Comparison of ENCODE assay signal across 8 mouse cellular contexts in the genomic region with DNA sequence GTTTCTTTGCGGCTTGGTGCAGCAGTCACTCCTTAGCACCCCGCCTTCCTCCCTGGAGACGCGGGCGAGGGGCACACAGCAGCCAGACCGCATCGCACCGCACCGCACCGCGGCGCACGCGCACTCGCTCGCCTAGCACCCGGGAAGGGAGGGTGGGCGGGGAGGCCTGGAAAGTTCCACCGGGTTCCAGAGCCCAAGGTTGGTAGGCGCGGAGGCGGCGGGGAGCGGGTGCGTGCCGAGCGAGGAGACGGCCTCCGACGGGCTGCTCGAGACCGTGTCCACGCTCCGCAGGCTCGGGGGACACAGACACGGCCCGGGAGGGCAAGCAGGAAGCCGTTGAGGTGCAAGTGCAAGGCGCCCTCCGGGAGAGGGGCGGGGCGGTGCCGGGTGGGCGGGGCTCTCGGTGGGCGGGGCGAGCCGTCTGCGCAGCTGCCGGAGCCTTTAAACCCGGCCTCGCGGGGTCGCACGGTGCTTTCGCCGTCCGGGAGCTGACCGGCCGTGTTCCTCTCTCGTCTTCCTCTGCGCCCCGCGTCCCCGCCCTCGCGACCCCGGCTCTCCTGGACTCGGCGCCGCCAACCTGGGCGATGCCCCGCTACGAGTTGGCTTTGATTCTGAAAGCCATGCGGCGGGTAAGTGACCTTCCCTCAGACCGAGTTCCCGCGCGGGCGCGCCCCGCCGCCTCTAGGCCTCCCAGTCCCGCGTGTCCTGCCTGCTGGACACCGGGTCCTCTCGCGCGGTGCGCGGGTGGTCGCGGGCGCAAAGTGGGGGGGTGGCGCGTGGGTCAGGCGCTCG. TPM values are rescaled to one million over a fixed set of nuclear protein-coding genes. Genes with fewer than 3 reads are reported as not detected.
DNase-seq lines count a peak whose midpoint lies in the region; ATAC-seq and TF ChIP-seq lines count a peak whose summit lies in the region.

TSS of gene Mrps6 (plus strand) at position 419 of the 792 bp plus-strand sequence.
TSS of gene Gm49711 (plus strand) at position 465 of the 792 bp plus-strand sequence.
TSS of gene Slc5a3 (plus strand) at position 471 of the 792 bp plus-strand sequence.

- peaks cover 29% of the 10 kb centered on the region for H3K4me1 ChIP-seq in heart, embryonic 10.5 days
- peaks cover 23% of the 10 kb centered on the region for H3K4me1 ChIP-seq in kidney, embryonic 15.5 days

- H3K4me3 ChIP-seq in heart, embryonic 10.5 days: peak within 1 kb of the TSS; percentile 94
- H3K4me3 ChIP-seq in kidney, embryonic 15.5 days (replicated peaks): peak within 1 kb of the TSS; percentile 95

- no peaks in the 10 kb centered on the region for H3K27me3 ChIP-seq in heart, embryonic 10.5 days (ENCODE audit: insufficient read depth, poor library complexity, severe bottlenecking)
- H3K27me3 ChIP-seq in kidney, embryonic 15.5 days: no peaks in the 10 kb centered on the region

- H3K4me2 ChIP-seq in kidney, embryonic 15.5 days: peak within 1 kb of the TSS; percentile 81

- TF ChIP-seq POLR2A in brain, embryonic 14.5 days (IDR thresholded peaks at IDR 0.05; ENCODE audit: borderline replicate concordance, extremely low read depth, insufficient read depth, insufficient read length, poor library complexity, severe bottlenecking): peak; percentile 91

- peak; percentile 80 for ATAC-seq in erythroblast, adult 5-6 weeks (replicated peaks; ENCODE audit: low FRiP score, poor library complexity, severe bottlenecking)
- ATAC-seq in kidney, embryonic 15.5 days (replicated peaks; ENCODE audit: low FRiP score): peak; percentile 95

- H3K9ac ChIP-seq in kidney, embryonic 15.5 days: peak within 1 kb of the TSS; percentile 90

- TF ChIP-seq CTCF in brain, embryonic 14.5 days (IDR thresholded peaks at IDR 0.05; ENCODE audit: borderline replicate concordance, extremely low read depth, insufficient read depth, insufficient read length): no peak

- peak; percentile 89 for DNase-seq in CD4-positive helper T cell, adult 2 months (ENCODE audit: low read depth, low spot score)
- DNase-seq in brain, embryonic 14.5 days (ENCODE audit: low read depth): peak; percentile 94
- peak; percentile 96 for DNase-seq in heart, embryonic 10.5 days (ENCODE audit: low spot score)
- DNase-seq in liver: peak; percentile 92
- peak; percentile 48 to 73 for DNase-seq in monocyte, adult 2 months (ENCODE audit: low read depth in 1 of 2, low spot score in 2 of 2)
- peak; percentile 69 to 71 for DNase-seq in spleen, postnatal 14 days (ENCODE audit: low spot score in 2 of 2)

- peaks cover 31% of the 10 kb centered on the region for H3K36me3 ChIP-seq in heart, embryonic 10.5 days
- peaks cover 24% of the 10 kb centered on the region for H3K36me3 ChIP-seq in kidney, embryonic 15.5 days

- under 1% methylated on average over 92 of the region's 99 CpGs for WGBS in heart, embryonic 10.5 days
- under 1% methylated on average over 88 of the region's 99 CpGs for WGBS in kidney, embryonic 15.5 days

- H3K27ac ChIP-seq in heart, embryonic 10.5 days: peak within 1 kb of the TSS; percentile 97
- H3K27ac ChIP-seq in kidney, embryonic 15.5 days: peak within 1 kb of the TSS; percentile 94

- H3K9me3 ChIP-seq in heart, embryonic 10.5 days: peaks cover 10% of the 10 kb centered on the region
- H3K9me3 ChIP-seq in kidney, embryonic 15.5 days (replicated peaks): 0 out of 2 replicates have a peak, but pooled peaks cover 5% of the 10 kb centered on the region

RNA-seq across cellular contexts. Expression of gene Mrps6, which starts in this region (rescaled TPM):
- polyA plus RNA-seq in brain, embryonic 14.5 days (2012; rRNA removed): 87.8 and 96.8 TPM in 2 replicates
- not detected in 2 replicates for total RNA-seq in erythroblast, adult 5-6 weeks (2015; ENCODE audit: low replicate concordance)
- total RNA-seq in erythroblast, adult 5-6 weeks (2017; ENCODE audit: low replicate concordance): 2.4 and 5.5 TPM in 2 replicates
- 119 and 122 TPM in 2 replicates for polyA plus RNA-seq in heart, embryonic 10.5 days (2016; fragmentation: Nextera tagmentation; extraction: Ambion mirVana)
- polyA plus RNA-seq in kidney, embryonic 15.5 days (2015; fragmentation: Nextera tagmentation; extraction: Ambion mirVana): 151 and 166 TPM in 2 replicates

RNA-seq across cellular contexts. Expression of gene Gm49711, which starts in this region (rescaled TPM):
- 0.55 and 0.57 TPM in 2 replicates for polyA plus RNA-seq in brain, embryonic 14.5 days (2012; rRNA removed)
- not detected in 2 replicates for total RNA-seq in erythroblast, adult 5-6 weeks (2015; ENCODE audit: low replicate concordance)
- not detected in 2 replicates for total RNA-seq in erythroblast, adult 5-6 weeks (2017; ENCODE audit: low replicate concordance)
- polyA plus RNA-seq in heart, embryonic 10.5 days (2016; fragmentation: Nextera tagmentation; extraction: Ambion mirVana): 0.21 TPM in 1 of 2 replicates, not detected in the other
- polyA plus RNA-seq in kidney, embryonic 15.5 days (2015; fragmentation: Nextera tagmentation; extraction: Ambion mirVana): 0.29 TPM in 1 of 2 replicates, not detected in the other

RNA-seq across cellular contexts. Expression of gene Slc5a3, which starts in this region (rescaled TPM):
- polyA plus RNA-seq in brain, embryonic 14.5 days (2012; rRNA removed): 5.7 and 12.8 TPM in 2 replicates
- under 0.01 and 0.21 TPM in 2 replicates for total RNA-seq in erythroblast, adult 5-6 weeks (2015; ENCODE audit: low replicate concordance)
- 0.28 and 0.43 TPM in 2 replicates for total RNA-seq in erythroblast, adult 5-6 weeks (2017; ENCODE audit: low replicate concordance)
- 6.0 and 7.0 TPM in 2 replicates for polyA plus RNA-seq in heart, embryonic 10.5 days (2016; fragmentation: Nextera tagmentation; extraction: Ambion mirVana)
- polyA plus RNA-seq in kidney, embryonic 15.5 days (2015; fragmentation: Nextera tagmentation; extraction: Ambion mirVana): 9.5 and 10.5 TPM in 2 replicates

Comparison
In these comparisons a context has a peak if more than half of its experiments do, and no peak if none do; other contexts are left out.
1. Peak in every context shown above with its lines: DNase-seq, ATAC-seq, H3K4me3 ChIP-seq and H3K27ac ChIP-seq.